Mouse (Mus musculus) B cell, adult (primary cell): Measurements from ENCODE around the gene Olfr53. TPM values are rescaled to one million over a fixed set of nuclear protein-coding genes. Genes with fewer than 3 reads are reported as not detected.

Source experiments
- total RNA-seq: library from RNA; stranded (reverse); gene quantifications from 4 replicates; pipeline ENCODE4 v1.2.4, GENCODE M21; 2023; ENCODE audit not compliant: inconsistent age

Gene Olfr53
- total RNA-seq: not detected in 4 replicates

DNA sequence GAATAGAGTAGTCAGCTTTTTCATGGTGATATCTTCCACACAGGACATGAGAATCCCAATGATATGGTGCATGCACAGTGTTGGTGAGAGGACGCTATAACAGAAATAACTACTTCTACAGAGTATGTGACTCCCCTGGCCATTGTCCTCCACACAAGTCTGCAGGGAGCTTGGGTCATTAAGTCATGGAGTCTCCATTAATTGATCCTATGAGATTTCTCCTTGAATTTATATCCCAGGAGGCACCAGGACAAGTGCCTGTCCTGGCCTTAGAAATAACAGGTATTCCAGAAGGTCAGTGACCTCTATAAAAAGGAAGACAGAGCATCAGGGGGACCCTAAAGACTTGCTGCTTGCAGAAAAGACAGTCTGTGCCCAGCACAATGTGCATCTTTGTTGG lies at the start of gene Olfr53:
Olfr53 (plus strand) TSS at position 301 of the 400 bp plus-strand sequence.

DNA sequence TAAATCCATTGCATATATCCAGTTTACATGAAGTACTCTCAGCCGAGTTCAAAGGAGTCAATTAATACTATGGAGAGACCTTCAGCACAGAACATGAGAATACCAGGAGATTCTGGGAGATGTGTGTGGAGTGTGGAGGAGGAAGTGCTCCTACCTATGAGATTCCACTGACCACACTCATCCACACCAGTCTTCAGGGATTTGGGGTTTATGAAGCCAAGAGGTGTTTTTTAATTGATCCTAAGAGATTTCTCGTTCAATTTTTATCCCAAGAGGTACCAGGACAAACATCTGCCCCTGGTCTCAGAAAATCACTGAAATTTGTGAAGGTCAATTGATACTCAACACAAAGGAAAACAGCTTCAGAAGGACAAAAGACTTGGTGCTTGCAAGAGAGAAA lies 45.3 kb upstream of the Olfr53 start, which contains the start of gene Olfr46:
Olfr46 (plus strand) TSS at position 301 of the 400 bp plus-strand sequence.

DNA sequence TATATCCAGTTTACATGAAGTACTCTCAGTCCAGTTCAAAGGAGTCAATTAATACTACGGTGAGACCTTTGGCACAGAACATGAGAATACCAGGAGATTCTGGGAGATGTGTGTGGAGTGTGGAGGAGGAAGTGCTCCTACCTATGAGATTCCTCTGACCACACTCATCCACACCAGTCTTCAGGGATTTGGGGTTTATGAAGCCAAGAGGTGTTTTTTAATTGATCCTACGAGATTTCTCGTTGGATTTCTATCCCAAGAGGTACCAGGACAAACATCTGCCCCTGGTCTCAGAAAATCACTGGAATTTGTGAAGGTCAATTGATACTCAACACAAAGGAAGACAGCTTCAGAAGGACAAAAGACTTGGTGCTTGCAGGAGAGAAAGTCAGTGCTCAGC lies 17.6 kb upstream of the Olfr53 start, which contains the start of gene Olfr61:
Olfr61 (plus strand) TSS at position 301 of the 400 bp plus-strand sequence.

DNA sequence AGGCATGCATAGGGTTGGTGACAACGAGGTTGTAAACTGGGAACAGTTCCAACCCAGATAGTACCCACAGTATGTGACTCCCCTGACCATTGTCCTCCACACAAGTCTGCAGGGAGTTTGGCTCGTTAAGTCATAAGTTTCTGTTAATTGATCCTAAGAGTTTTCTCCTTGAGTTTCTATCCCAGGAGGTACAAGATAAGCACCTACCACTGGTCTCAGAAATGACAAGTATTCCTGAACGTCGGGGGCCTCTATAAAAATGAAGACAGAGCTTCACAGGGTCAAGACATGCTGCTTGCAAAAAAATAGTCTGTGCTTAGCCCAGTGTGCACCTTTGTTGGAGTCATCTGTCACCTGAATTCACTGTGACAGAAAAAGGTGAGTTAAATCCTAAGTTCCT lies 13.4 kb downstream of the Olfr53 start, which contains the start of gene Olfr539:
Olfr539 (plus strand) TSS at position 301 of the 400 bp plus-strand sequence.

DNA sequence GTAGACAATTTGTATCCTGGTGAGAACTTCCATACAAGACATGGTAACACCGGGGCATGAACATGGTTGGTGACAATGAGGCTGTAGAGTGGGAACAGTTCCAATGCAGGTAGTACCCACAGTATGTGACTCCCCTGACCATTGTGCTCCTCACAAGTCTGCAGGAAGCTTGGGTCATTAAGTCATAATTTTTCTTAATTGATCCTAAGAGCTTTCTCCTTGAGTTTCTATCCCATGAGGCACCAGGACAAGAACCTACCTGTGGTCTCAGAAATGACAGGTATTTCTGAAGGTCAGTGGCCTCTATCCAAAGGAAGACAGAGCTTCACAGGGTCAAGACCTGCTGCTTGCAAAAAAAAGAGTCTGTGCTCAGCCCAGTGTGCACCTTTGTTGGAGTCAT lies 35.4 kb downstream of the Olfr53 start, which contains the start of gene Olfr45:
Olfr45 (plus strand) TSS at position 301 of the 400 bp plus-strand sequence.

DNA sequence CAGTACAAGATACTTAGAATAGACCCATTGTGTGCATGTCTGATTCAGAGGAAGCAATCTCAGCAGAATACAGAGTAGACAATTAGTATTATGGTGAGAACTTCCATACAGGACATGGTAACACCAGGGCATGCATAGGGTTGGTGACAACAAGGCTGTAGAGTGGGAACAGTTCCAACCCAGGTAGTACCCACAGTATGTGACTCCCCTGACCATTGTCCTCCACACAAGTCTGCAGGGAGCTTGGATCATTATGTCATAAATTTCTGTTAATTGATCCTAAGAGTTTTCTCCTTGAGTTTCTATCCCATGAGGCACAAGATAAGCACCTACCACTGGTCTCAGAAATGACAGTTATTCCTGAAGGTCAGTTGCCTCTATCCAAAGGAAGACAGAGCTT lies 50.7 kb downstream of the Olfr53 start, which contains the start of gene Olfr541:
Olfr541 (plus strand) TSS at position 301 of the 400 bp plus-strand sequence.

Other genes with a start within 250 kb of the Olfr53 start
- gene Olfr531, start 243.5 kb upstream of the Olfr53 start, total RNA-seq: not detected in 4 replicates
- not detected in 4 replicates for gene Olfr532, start 224.8 kb upstream of the Olfr53 start, total RNA-seq
- not detected in 4 replicates for gene Olfr533, start 183.1 kb upstream of the Olfr53 start, total RNA-seq
- not detected in 4 replicates for gene Olfr535, start 162.2 kb upstream of the Olfr53 start, total RNA-seq
- not detected in 4 replicates for gene Olfr536, start 139.1 kb upstream of the Olfr53 start, total RNA-seq
- not detected in 4 replicates for gene Olfr538, start 78.6 kb upstream of the Olfr53 start, total RNA-seq
- gene Olfr46, start 45.2 kb upstream of the Olfr53 start, total RNA-seq: not detected in 4 replicates
- not detected in 4 replicates for gene Olfr61, start 17.5 kb upstream of the Olfr53 start, total RNA-seq
- gene Olfr539, start 13.5 kb downstream of the Olfr53 start, total RNA-seq: not detected in 4 replicates
- not detected in 4 replicates for gene Olfr45, start 35.5 kb downstream of the Olfr53 start, total RNA-seq
- gene Olfr541, start 50.8 kb downstream of the Olfr53 start, total RNA-seq: not detected in 4 replicates
- gene Cyp2e1, start 117.3 kb downstream of the Olfr53 start, total RNA-seq: not detected in 4 replicates
- gene Syce1, start 141.4 kb downstream of the Olfr53 start, total RNA-seq: not detected in 4 replicates
- gene Zfp941, start 175.7 kb downstream of the Olfr53 start, total RNA-seq: not detected in 4 replicates
- not detected in 4 replicates for gene Urah, start 188.6 kb downstream of the Olfr53 start, total RNA-seq
- not detected in 4 replicates for gene Scgb1c1, start 199.1 kb downstream of the Olfr53 start, total RNA-seq
- not detected in 4 replicates for gene Odf3, start 201.4 kb downstream of the Olfr53 start, total RNA-seq
- not detected in 4 replicates for gene Gm45785, start 209.9 kb downstream of the Olfr53 start, total RNA-seq
- gene Ric8a, start 210.5 kb downstream of the Olfr53 start, total RNA-seq: 89.6 to 105 TPM (median 98.1 TPM) in 4 replicates
- 19.0 to 24.5 TPM (median 21.9 TPM) in 4 replicates for gene Bet1l, start 211.1 kb downstream of the Olfr53 start, total RNA-seq
- gene Psmd13, start 235.5 kb downstream of the Olfr53 start, total RNA-seq: 82.3 to 93.8 TPM (median 86.4 TPM) in 4 replicates
- 9.4 to 10.6 TPM (median 9.8 TPM) in 4 replicates for gene Sirt3, start 235.9 kb downstream of the Olfr53 start, total RNA-seq